Comparison of ENCODE assay signal across 24 mouse cellular contexts in the genomic region with DNA sequence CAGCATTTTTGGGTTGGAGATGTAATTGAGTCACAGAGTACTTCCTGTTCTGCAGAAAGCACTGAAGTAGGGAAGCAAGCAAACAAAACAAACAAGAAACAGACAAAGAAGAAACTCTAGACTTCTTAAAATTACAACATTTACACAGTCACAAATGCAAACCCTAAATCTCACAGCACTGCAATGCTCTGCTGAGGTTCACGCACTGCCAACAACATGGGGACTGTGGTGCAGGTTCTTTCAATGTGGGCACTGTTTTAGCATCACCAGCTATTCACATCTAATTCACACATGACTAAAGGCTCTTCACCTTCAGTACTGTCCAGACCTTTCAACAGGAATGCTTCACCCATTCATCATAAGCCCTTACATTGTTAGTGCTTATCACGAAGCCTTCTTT. TPM values are rescaled to one million over a fixed set of nuclear protein-coding genes. Genes with fewer than 3 reads are reported as not detected.
DNase-seq lines count a peak whose midpoint lies in the region; ATAC-seq and TF ChIP-seq lines count a peak whose summit lies in the region.
"Had no signal": no experiment of that assay in that cellular context is flagged by ENCODE, and none has a peak within 500 bp of the region (broad histone marks: within the 10 kb centered on the region; RNA-seq: fewer than 3 reads in every experiment).

No protein-coding gene starts in this region.

- H3K36me3 ChIP-seq in heart, embryonic 13.5 days, result peaks cover 7% of the 10 kb centered on the region
- H3K36me3 ChIP-seq in macrophage (ENCODE audit: inconsistent target), result peaks cover 10% of the 10 kb centered on the region; the same call in 1 of the 2 replicates
- H3K36me3 ChIP-seq: hindbrain, embryonic 15.5 days had no signal

- peak; percentile 79 for DNase-seq in heart, adult 11 months
- no peak for DNase-seq in heart, adult 18-20 months
- DNase-seq in heart, adult 9 months (ENCODE audit: low spot score in 2 of 2), result no peak
- DNase-seq: adrenal gland, adult 2 months; adrenal gland, postnatal 14 days; cerebellum, adult 11-12 months; cerebellum, adult 8-10 months; cerebellum, postnatal 10 days; cerebellum, postnatal 36 days; embryo, embryonic 11 days; forebrain, postnatal 0 days; gastrocnemius, postnatal 36 days; kidney, adult 2 months had no signal

- H3K9ac ChIP-seq in heart, embryonic 13.5 days, result no peak overlapping the region
- H3K9ac ChIP-seq: embryonic facial prominence, embryonic 13.5 days; forebrain, embryonic 13.5 days; forebrain, postnatal 0 days; hindbrain, embryonic 12.5 days; hindbrain, embryonic 15.5 days had no signal

- peak overlapping the region; percentile 1; the same call in 1 of the 2 replicates for H3K4me2 ChIP-seq in heart, embryonic 13.5 days
- H3K4me2 ChIP-seq: embryonic facial prominence, embryonic 13.5 days; forebrain, embryonic 13.5 days; hindbrain, embryonic 12.5 days; hindbrain, embryonic 15.5 days had no signal

- peaks cover 39% of the 10 kb centered on the region for H3K4me1 ChIP-seq in heart, embryonic 13.5 days
- H3K4me1 ChIP-seq in bone marrow macrophage, adult 2 months (ENCODE audit: control insufficient read depth, insufficient read depth, low read length), result peaks cover 22% of the 10 kb centered on the region
- H3K4me1 ChIP-seq: embryonic facial prominence, embryonic 13.5 days; forebrain, embryonic 13.5 days; hindbrain, embryonic 12.5 days; hindbrain, embryonic 15.5 days had no signal

- ATAC-seq in heart, embryonic 13.5 days (ENCODE audit: extremely low read depth, insufficient number of reproducible peaks, low FRiP score, low TSS enrichment), result no peak
- ATAC-seq: CD4-positive, CD25-positive, alpha-beta regulatory T cell, adult 4 months; forebrain, embryonic 13.5 days; forebrain, postnatal 0 days; intestine, postnatal 0 days had no signal

- peaks cover 62% of the 10 kb centered on the region for H3K79me2 ChIP-seq in macrophage (ENCODE audit: inconsistent target)

- TF ChIP-seq POLR2A in bone marrow macrophage, adult 2 months (IDR thresholded peaks at IDR 0.05; ENCODE audit: borderline replicate concordance, low read depth, low read length), result no peak

- H3K27ac ChIP-seq in heart, embryonic 13.5 days (replicated peaks), result peak overlapping the region; percentile 72
- peak overlapping the region; percentile 77 for H3K27ac ChIP-seq in bone marrow macrophage, adult 2 months (ENCODE audit: insufficient read depth, low read depth, low read length)
- peak overlapping the region; percentile 84 for H3K27ac ChIP-seq in macrophage
- H3K27ac ChIP-seq: embryonic facial prominence, embryonic 10.5 days; embryonic facial prominence, embryonic 13.5 days; forebrain, embryonic 13.5 days; hindbrain, embryonic 12.5 days; hindbrain, embryonic 15.5 days had no signal

- WGBS in heart, embryonic 13.5 days, result 68% methylated on average over 2 of the region's 2 CpGs
- WGBS in macrophage (ENCODE audit: missing documents), result 96% methylated on average over 2 of the region's 2 CpGs

- H3K9me3 ChIP-seq in heart, embryonic 13.5 days, result no peaks in the 10 kb centered on the region
- H3K9me3 ChIP-seq: embryonic facial prominence, embryonic 10.5 days; embryonic facial prominence, embryonic 13.5 days; forebrain, embryonic 13.5 days; hindbrain, embryonic 12.5 days; hindbrain, embryonic 15.5 days had no signal

- no peak overlapping the region for H3K4me3 ChIP-seq in heart, embryonic 13.5 days
- no peak overlapping the region for H3K4me3 ChIP-seq in bone marrow macrophage, adult 2 months (ENCODE audit: insufficient read depth, low read length)
- no peak overlapping the region for H3K4me3 ChIP-seq in macrophage (ENCODE audit: inconsistent target)
- H3K4me3 ChIP-seq: embryonic facial prominence, embryonic 10.5 days; embryonic facial prominence, embryonic 13.5 days; erythroblast, embryonic 14.5 days; forebrain, embryonic 13.5 days; hindbrain, embryonic 12.5 days; hindbrain, embryonic 15.5 days had no signal

- no peak for TF ChIP-seq CTCF in bone marrow macrophage, adult 2 months (IDR thresholded peaks at IDR 0.05; ENCODE audit: low read depth, low read length)

- H3K27me3 ChIP-seq in heart, embryonic 13.5 days (replicated peaks), result no peaks in the 10 kb centered on the region
- H3K27me3 ChIP-seq: embryonic facial prominence, embryonic 13.5 days; forebrain, embryonic 13.5 days; hindbrain, embryonic 12.5 days; hindbrain, embryonic 15.5 days had no signal

RNA-seq across cellular contexts. Expression of a gene that starts 13.3 kb away (rescaled TPM):
- total RNA-seq in heart, adult 18-20 months (2021), result 10 to 100 TPM; 36.4 to 41.7 TPM
- 18.5 and 21.0 TPM in 2 replicates for polyA plus RNA-seq in heart, embryonic 13.5 days (2015; fragmentation: Nextera tagmentation; extraction: Ambion mirVana)
- polyA plus RNA-seq in bone marrow macrophage, adult 2 months (2012; ENCODE audit: insufficient read depth, insufficient read length, missing spikeins), result 85.9 and 95.3 TPM in 2 replicates
- 100 to 1,000 TPM; 130 to 521 (median 254) TPM for total RNA-seq in macrophage (2018; cell fraction: chromatin; rRNA removed)
- total RNA-seq in macrophage (2018; cell fraction: cytosol; rRNA removed), result 10 to 100 TPM; 30.8 to 81.0 (median 52.1) TPM
- 100 to 1,000 TPM in 22 of 26 experiments, 10 to 100 TPM in 4; 81.5 to 299 (median 138) TPM for total RNA-seq in macrophage (2018; cell fraction: nucleus; rRNA removed)
- polyA plus RNA-seq in macrophage (2018), result 34.3 to 59.9 TPM (median 48.0 TPM) in 3 replicates
